Mouse (Mus musculus): ENCODE data around the gene Itgb3bp.

The Itgb3bp gene

DNA sequence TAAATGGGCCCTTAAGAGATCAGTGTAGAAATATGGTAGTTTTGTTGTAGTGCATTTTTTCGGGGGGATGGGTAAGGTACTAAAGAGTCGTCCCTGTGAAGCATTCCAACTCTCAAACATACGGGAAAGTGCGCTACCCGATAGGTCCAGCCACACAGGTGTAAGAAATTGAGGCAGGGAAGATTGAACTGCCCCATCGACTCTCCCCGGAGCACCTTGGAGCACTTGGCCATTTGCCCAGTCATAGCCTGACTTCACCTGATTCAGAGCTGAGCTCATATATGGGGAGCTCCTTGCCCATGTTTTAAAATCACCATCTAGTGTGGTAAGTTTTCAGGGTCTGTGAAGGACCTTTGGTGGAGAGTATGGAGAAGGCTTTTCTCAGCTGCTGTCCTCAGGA, 5.2 kb upstream of the Itgb3bp start:
- DNase-seq (ENCODE audit: low spot score in 2 of 2), result no peak

DNA sequence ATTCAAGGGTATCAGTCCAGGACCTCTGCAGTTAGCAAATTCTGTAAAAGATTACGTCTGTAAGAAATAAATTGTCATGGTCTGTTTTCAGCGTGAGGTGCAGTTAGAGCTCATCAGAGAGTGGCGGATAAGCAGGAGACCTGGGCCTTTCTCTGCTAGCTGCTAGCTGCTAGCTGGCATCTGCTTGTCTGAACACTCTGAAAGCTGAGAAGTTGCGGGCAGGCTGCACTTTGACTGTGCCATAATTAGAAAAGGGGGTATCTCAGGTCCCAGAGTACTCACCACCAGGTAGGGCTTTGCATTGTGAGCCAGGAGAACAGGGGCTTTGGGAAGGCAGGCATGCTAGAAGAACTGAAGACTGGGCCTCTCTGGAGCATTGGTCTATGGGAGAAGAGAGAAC, 2.2 kb upstream of the Itgb3bp start:
- no peak for DNase-seq (ENCODE audit: low spot score in 2 of 2)

DNA sequence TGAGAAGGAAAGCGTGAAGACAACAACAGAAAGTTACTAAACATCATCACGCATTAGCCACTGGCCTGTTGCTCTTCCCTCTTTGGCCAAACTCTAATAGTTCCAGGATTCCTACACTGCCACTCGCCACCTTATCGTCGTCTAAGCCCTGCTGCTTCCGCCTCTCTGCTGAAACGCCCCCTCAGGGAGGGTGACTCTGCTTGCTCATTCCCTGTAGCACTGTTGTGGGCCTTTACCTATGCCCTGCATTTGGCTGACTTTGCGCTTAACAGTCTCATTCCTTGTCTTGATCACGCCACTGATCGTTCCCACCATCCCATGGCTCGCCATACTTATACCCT, 1.6 kb upstream of the Itgb3bp start:
- DNase-seq (ENCODE audit: low spot score in 2 of 2), result no peak

DNA sequence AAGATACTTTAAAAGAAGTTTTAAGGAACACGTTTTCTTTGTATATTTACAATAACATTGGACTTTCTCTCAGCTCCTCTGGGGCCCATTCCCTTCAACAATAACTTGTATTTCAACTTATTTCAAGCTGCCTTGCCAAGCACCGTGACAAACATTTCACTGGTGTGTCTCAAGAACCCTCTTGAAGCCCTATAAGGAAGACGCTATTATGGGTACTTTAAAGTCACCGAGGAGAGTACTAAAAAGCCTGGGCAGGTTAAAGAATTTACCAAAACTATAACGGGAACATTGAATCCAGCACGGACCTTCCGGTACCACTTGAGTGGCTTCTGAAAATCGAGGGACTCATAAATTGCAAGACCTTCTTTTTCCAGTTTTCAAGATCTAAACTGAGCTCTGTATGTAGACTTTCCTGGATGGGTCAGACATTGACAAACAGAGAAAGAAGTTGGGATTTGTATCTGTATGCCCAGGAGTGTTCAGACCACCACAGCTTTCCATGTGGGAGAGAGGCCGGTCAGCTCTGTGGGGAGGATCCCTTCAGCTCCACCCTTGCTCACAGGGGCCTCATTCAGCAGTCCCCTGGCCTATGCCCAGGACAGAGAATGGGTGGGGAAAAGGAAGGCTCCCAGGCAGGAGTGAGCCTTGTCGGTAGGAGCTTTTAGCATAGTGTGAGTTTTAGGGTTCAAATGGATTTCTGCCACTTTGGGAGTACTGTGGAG, 1.1 kb upstream of the Itgb3bp start:
- DNase-seq (ENCODE audit: low spot score in 2 of 2), result no peak

DNA sequence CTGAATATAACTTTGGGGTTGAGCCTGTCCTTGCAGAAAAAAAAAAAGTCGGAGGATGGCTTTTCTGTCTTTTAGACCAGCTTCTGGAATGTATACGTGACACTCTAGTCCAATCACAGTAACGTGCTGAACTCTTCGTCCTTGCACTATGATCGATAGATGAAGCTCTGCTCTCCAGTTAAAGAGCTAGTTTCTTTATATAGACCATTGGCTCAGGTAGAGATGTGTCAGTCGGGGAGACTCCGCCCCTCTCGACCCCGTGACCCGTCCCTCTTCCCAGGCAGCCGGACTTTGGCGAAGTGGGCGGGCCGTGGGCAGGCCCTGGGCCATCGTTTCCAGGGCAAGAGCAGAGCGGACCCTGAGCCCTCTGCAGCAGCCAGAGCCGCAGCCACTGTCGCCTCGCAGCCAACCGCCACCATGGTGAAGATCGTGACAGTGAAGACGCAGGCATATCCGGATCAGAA, 432 bp downstream of the Itgb3bp start, which contains the start of gene Pgm1:
Gene Pgm1 (plus strand): TSS at position 266 of the 464 bp plus-strand sequence.
- peak; percentile 37 to 47 for DNase-seq (ENCODE audit: low spot score in 2 of 2)

DNA sequence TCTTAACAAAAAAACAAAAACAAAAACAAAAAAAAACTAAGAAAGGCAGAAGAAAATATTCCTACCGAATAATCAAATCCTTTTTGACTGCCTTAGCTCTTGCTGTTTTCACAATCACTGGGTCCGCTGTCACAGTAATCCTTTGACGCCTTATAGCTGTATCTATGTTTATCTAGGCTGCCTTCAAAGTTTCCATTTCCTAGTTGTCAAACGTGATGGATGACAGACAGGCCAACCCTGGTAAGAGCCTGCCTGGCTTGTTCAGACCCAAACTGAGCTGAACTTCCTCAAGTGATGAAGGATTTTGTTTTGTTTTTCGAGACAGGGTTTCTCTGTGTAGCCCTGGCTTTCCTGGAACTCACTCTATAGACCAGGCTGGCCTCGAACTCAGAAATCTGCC, 1.1 kb downstream of the Itgb3bp start:
- no peak for DNase-seq (ENCODE audit: low spot score in 2 of 2)

DNA sequence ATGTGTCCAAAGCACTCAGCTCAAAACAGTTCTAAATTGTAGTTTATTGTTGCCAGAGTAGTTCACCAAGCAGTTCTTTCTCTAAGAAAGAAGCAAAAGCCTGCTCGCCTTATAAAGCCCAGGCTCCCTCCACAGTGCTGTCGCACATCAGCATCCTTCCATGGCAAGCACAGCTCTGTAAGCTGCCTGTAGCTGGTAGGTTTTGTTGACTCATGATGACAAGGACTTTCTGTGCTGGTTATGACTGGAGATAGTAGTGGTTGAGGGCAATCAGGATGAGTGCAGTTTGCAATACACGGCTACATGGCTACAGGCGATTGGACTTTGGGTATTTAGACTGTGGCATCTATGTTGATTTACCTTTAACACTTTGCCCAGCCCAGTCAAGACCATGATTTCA, 3.2 kb downstream of the Itgb3bp start:
- no peak for DNase-seq (ENCODE audit: low spot score in 2 of 2)

DNA sequence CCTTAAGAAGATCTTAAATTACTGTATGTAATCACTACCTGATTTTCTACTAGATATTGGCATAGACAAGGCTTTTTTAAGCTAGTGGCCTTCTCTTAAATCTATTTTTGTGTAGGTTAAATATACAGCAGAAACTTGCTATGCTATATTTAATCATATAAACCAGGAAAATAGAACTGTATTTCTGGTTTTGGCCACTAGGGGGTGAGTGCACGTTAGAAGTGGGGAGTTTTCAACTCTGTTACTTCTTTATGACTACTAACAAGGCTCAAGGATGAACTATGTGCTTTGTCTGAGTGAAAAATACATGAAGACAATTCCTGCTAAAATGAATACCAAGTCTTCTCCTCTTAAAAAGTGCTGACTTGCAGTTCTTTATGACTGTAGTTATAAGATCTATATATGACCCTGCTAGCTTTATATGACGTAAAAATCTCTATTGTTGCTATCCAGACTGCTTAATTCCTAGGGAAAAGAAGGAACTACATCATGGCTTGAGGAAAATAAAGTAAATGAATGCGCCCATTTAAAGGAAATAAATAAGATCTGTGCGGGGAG, 15.6 kb downstream of the Itgb3bp start:
- no peak for DNase-seq (ENCODE audit: low spot score in 2 of 2)

DNA sequence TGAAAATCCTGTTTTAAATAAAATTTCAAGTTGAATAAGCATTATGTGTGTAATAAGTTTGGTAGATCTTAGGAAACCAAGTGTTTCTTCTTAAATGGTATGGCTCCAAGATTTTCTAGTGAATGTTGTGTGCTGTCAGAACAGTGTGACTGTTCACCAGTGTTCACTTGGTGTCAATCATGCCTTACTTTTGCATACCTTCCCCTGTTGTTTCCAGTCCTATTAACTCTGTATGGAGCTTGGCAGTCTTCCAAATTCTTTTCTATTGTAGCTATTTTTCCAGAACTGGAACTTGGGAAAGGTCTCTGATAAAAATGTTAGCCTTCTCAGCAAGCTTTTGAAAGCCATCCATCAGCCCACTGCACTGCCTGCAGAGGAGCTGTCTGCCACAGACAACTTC, 47.2 kb downstream of the Itgb3bp start:
- DNase-seq (ENCODE audit: low spot score in 2 of 2), result no peak

DNA sequence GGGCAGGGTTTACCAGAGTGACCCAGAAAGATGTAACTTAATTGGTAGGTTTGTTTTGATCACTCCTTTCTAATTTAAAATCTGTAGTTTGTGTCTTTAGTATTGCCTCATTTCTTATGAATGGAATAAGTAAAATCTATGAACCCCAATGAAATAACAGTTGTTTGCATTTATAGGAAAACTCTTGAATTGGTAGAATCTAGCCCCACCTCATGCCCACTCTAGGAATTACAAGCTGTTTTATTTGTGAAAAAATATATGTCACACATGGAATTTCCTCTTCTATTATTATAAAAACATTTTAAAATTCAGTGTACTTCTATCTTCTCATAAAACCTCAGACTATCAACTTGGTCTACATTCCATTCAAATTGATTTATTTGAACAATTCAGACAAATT, 47.7 kb downstream of the Itgb3bp start:
- no peak for DNase-seq (ENCODE audit: low spot score in 2 of 2)

DNA sequence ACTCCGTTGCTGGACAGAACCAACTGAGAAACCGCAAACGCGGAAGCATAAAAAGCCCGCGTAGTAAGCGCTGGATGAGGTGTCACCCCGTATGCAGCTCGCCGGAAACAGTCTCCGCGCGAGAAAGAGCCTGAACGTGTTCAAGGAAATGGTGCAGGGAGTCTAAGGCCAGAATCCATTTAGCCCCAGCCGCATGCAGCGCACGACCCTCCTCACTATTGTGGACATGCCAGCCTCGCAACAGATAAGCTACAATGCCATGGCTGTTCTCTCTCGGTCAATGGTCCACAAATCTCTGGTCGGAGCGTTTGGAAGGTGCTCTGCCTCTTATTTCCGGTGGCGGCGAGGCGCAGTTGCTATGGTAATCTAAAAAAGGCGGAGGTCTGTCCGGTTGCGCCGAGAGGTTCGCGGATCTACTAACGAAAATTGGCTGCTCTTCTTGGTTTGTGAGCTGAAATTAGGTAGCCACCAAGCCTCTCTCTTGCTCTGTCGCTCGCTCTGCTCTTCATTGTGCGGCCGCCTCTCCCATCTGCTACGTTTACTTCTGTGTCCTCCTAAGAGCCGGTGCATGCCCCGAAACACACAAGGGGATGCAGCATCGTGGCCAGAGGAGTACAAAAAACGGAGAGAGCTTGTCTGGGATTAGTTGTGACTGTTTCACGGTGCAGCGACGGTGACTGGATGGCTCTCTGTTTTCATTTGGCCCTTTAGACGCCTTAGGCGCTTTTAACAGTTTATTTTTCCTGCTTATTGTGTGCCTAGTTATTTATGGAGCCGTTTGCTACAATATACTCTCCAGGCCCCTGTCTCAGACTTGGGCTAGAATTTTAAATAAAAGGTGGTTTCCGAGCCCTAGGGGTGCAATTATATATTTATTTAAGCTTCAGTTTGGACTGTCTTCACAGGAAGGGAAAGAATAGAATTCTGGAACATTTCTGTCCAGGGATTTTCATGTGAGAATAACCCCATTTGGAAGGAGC, 100.2 kb downstream of the Itgb3bp start, which contains the start of gene Efcab7:
Gene Efcab7 (plus strand): TSS at position 105 of the 980 bp plus-strand sequence.
- DNase-seq (ENCODE audit: low spot score in 2 of 2), result peak; percentile 67 to 75

DNA sequence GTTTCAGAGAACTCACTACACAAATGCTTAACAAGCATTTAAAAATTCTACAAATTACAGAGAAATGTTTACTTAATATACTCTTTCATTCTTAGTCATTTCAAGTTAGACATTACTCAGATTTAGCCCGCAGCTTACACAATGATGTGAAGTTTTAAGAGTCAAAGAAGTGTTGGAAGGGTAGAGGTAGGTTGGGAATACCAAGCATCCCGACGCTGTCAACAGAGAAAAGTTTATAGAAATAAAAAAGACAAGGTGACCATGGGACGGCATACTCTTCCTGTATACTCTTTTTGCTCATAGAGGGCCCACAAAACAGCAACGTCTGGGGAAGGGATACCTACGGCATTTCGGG, 100.9 kb downstream of the Itgb3bp start:
- no peak for DNase-seq (ENCODE audit: low spot score in 2 of 2)

DNA sequence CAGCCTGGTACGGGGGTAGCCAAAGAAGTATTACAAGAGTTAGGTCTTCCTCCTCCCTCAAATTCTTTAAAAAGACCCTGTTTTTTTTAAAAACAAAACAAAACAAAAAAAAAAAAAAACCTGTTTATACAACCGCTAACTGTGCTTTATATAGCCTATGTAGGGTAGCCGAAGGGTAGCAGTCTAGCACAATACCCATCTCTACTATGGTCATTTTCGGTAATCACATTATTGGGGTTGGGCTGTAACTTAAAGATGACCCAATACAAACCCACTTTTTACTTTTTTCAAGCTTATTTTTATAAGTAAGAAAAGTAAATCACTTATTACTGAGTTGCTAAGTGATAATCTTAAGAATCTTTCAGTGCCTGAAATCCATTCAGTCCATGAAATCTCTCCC, 101.3 kb downstream of the Itgb3bp start:
- no peak for DNase-seq (ENCODE audit: low spot score in 2 of 2)

DNA sequence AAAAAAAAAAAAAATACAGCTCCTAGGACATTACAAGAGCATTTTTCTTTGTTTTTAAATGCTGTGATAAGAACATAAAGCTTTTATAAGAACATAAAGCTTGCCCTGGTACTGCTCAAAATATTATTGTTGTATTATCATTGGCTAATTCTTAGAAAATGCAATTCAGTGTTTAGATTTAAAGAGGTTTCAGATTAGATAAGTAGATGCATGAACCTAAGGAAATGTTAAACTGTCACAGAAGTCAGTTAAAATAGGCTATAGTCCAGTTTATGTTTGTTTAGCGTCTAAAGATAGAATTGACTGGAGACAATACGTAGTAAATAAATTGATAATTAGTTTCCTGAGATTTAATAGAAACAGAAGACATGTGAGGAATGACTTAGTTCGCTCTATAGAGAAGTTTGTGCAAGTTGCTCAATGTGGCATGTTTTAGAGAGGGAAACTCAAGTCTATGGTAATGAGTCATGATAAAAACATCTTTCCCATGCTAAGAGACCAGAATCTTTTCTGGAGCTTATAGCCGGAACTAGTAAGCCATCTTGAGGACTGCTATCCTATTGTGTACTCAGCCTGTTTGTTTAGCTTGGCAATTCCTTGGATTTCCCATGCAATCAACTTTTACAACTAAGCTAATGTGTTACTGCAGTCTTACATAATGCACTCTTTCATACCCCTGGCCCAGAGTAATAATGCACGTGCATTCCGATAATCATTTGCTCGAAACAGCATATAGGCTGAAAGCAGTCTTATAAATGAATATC, 112.7 kb downstream of the Itgb3bp start:
- no peak for DNase-seq (ENCODE audit: low spot score in 2 of 2)

DNA sequence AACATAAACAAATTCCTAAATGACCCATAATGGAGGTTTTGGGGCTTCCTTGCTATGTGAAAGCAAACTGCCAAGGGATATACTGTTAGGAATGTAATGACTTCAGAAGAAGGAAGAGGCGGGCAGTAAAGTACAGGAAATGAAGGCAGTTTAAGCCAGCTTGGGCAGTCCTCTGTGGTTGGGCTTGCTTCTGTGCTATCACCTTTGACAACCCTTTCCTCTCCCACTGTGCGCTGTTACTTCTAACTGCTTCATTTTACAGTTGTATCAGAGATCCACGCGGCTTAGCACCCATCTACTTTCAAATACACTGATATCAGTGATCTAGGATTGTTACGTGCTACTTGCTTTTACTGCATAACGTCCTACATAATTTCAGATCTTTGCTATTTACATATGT, 137.2 kb downstream of the Itgb3bp start:
- DNase-seq (ENCODE audit: low spot score in 2 of 2), result no peak

DNA sequence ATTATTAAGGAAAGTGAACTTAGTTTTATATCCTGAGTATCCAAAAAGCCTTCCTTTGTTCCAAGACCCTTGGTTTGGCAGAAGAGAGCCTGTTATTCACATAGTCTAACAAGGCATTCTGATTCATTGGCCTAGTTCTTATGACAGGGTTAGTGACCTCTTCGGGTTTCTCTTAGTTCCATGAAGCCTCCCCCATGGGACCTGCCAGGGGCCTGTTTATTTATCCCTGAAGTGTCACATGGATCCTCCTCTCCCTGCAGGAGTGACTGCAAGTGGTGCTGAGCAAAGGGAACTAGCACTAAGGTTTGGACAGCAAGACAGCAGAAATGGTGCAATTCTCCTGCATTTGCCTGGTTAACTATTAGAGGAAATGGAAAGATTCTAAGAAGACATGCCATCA, 156.6 kb downstream of the Itgb3bp start:
- DNase-seq (ENCODE audit: low spot score in 2 of 2), result no peak

DNA sequence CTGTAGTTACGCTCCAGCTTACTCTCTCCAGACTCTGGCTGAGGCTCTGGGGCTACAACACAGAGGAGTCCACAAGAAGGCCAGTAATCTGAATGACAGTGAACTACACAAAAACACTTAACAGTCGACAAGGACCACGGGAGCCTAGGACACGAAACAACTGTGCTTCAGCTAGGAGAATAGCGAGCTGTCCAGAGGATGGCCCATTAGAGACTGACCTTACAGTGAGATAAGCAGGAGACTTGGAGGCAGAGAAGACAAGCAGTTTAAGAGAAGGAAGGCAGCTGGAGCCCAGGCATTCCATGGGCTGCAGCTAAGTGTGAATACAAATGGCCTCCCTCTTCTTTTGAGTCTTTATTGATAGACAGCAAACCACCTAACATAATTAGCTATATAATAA, 159.1 kb downstream of the Itgb3bp start:
- no peak for DNase-seq (ENCODE audit: low spot score in 2 of 2)

DNA sequence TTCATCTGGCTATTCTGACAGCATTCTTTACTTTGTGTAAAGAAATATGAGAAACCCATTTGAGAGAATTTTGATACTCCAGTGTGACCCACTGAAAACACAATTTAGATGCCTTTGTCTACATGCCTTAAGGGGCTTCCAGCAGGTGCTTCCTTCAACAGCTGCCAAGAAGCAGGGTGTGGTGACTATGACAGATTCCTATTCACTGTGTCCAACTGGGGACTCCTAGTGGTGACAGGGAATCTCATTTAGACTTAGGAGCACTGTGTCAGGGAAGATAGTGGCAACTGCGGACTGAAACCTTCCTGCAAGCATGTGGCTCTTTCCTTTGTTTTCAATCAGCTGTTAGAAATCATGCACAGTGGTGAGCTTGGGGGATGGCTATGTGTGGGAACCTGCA, 162.9 kb downstream of the Itgb3bp start:
- DNase-seq (ENCODE audit: low spot score in 2 of 2), result no peak

DNA sequence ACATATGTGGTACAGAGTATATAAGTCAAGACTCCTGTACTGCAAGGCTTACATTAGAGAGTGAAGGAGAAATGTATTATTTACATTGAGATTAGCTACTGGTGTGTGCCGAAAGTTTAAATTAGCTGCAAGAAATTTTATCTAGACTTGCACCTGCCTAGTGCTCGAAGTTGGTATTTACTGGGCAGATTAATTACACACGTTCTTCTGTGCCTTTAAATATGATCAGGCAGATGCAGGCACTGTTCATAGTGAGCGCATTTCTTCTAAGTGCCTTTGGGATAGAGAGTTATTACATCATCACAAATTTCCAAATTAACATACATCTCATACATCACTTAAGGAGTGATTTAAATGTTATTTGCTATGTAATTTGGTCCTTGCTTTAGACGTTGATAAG, 163.3 kb downstream of the Itgb3bp start:
- DNase-seq (ENCODE audit: low spot score in 2 of 2), result no peak

DNA sequence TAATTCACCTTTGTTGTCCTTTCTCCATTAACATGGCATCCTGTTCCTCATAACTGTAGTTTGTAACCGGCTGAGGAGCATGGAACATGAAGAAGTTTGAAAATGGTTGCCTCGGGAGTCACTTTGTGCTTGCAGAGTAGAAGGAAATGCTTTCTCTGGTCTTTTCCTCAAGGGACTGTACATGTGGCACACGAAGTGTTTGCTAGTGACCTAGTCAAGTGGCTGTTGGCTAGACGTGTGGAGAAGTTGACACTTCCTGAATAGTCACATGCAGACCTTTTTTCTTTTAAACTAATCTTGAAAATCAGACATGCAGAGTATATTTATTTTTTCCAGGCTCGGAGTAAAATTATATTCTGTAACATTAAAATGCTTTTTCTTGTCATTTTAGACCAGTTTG, 177.2 kb downstream of the Itgb3bp start:
- no peak for DNase-seq (ENCODE audit: low spot score in 2 of 2)

DNA sequence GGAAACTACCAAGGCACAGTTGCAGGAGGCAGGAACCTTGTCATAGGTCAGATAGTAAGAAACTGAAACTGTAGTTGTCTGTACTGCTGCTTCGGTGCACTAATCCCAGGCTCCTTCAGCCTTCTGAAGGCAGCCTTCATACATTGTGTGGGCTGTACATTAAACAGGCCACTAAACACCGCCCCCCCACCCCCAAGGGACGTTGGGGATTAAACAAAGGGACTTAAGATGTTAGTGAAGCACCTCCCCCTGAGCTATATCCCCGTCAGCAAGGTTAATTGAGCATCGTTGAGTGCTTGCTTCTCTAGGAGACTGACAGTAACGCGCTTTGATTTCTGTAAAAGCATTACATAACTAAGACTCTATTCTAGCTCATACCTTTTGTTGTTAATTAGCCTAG, 189.8 kb downstream of the Itgb3bp start:
- no peak for DNase-seq (ENCODE audit: low spot score in 2 of 2)

DNA sequence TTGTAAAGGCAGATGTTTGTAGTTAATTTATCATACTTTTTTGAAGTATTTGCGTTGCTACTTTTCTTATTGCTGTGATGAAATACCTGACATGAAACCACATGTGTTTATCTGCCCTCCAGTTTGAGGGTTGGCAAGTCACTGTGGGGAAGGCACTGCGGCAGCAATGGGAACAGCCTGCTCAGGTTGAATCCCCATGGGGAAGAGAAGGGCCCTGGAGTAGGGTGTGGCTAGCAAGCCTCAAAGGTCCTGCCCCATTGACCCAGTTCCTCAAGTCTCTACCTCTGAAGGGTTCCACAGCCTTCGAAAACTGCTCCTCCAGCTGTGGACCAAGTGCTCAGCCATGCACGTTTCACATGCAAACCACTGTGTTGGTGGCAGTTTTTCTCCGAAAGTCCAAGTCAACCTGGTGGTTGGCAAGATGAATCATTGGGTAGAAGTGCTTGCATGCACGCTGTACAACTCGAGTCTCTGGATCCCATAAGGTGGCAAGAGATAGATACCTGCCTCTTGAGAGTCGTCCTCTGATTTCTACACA, 203.6 kb downstream of the Itgb3bp start:
- no peak for DNase-seq (ENCODE audit: low spot score in 2 of 2)
